Mouse (Mus musculus) mouse trophoblast stem cell (cell line): ENCODE data around the gene Thtpa.

Experiments
- in situ Hi-C, 2 experiments: fragments of 300-500 bp; cut with MseI, MboI; formaldehyde crosslinking; loops; 2 replicates in 1 of 2; 3 replicates in 1 of 2; pipeline ENCODE4 v1.15.1; 2025

Thtpa gene

GRCm38 (mm10) chr14:55094704-55095231 is at the start of gene Thtpa:
Gene Thtpa, plus strand, starts transcription at chr14:55094784.
- in situ Hi-C loops = no loop called here

GRCm38 (mm10) chr14:55047971-55048531 is 46.5 kb upstream of the Thtpa start:
- in situ Hi-C loops = no loop called here

GRCm38 (mm10) chr14:55052496-55052895 is 42.1 kb upstream of the Thtpa start:
- in situ Hi-C loops = no loop called here

GRCm38 (mm10) chr14:55053050-55053449 is 41.5 kb upstream of the Thtpa start:
- in situ Hi-C loops = no loop called here

GRCm38 (mm10) chr14:55053708-55054190 is 40.8 kb upstream of the Thtpa start:
- in situ Hi-C loops = no loop called here

- in situ Hi-C loops = no loop called here
Measured at GRCm38 (mm10) chr14:55054191-55054749, 40.3 kb upstream of the Thtpa start.

- in situ Hi-C loops = no loop called here
Measured at GRCm38 (mm10) chr14:55055167-55055834, 39.3 kb upstream of the Thtpa start.

GRCm38 (mm10) chr14:55059009-55059408 is 35.6 kb upstream of the Thtpa start:
- in situ Hi-C loops = no loop called here

- in situ Hi-C loops = no loop called here
Measured at GRCm38 (mm10) chr14:55059931-55060330, 34.7 kb upstream of the Thtpa start.

GRCm38 (mm10) chr14:55061845-55062244 is 32.7 kb upstream of the Thtpa start:
- in situ Hi-C loops = no loop called here

GRCm38 (mm10) chr14:55062626-55063025 is 32.0 kb upstream of the Thtpa start:
- in situ Hi-C loops = no loop called here

GRCm38 (mm10) chr14:55063117-55063516 is 31.5 kb upstream of the Thtpa start:
- in situ Hi-C loops = no loop called here

- in situ Hi-C loops = no loop called here
Measured at GRCm38 (mm10) chr14:55063581-55064381, 30.8 kb upstream of the Thtpa start.

- in situ Hi-C loops = no loop called here
Measured at GRCm38 (mm10) chr14:55064481-55065370, 29.9 kb upstream of the Thtpa start.

GRCm38 (mm10) chr14:55065391-55065790 is 29.2 kb upstream of the Thtpa start:
- in situ Hi-C loops = no loop called here

GRCm38 (mm10) chr14:55066042-55066441 is 28.5 kb upstream of the Thtpa start:
- in situ Hi-C loops = no loop called here

GRCm38 (mm10) chr14:55071756-55072155 is 22.8 kb upstream of the Thtpa start:
- in situ Hi-C loops = no loop called here

GRCm38 (mm10) chr14:55074416-55074815 is 20.2 kb upstream of the Thtpa start:
- in situ Hi-C loops = no loop called here

GRCm38 (mm10) chr14:55076224-55076623 is 18.4 kb upstream of the Thtpa start:
- in situ Hi-C loops = loop anchor here (5.0 kb wide), 1 partner anchor 49 kb away; no protein-coding TSS in a partner anchor

GRCm38 (mm10) chr14:55076956-55077355 is 17.6 kb upstream of the Thtpa start:
- in situ Hi-C loops = loop anchor here (5.0 kb wide), 1 partner anchor 50 kb away; no protein-coding TSS in a partner anchor
